Mouse (Mus musculus) thymus, adult 18-20 months (tissue): ENCODE measurements around the gene Glis1.

ENCODE experiments used
- DNase-seq, 2 experiments: peaks; one replicate each; pipeline ENCODE4 v3.0.0; 2022; ENCODE audit warnings: mixed read lengths in 2 of 2

The Glis1 gene

DNA sequence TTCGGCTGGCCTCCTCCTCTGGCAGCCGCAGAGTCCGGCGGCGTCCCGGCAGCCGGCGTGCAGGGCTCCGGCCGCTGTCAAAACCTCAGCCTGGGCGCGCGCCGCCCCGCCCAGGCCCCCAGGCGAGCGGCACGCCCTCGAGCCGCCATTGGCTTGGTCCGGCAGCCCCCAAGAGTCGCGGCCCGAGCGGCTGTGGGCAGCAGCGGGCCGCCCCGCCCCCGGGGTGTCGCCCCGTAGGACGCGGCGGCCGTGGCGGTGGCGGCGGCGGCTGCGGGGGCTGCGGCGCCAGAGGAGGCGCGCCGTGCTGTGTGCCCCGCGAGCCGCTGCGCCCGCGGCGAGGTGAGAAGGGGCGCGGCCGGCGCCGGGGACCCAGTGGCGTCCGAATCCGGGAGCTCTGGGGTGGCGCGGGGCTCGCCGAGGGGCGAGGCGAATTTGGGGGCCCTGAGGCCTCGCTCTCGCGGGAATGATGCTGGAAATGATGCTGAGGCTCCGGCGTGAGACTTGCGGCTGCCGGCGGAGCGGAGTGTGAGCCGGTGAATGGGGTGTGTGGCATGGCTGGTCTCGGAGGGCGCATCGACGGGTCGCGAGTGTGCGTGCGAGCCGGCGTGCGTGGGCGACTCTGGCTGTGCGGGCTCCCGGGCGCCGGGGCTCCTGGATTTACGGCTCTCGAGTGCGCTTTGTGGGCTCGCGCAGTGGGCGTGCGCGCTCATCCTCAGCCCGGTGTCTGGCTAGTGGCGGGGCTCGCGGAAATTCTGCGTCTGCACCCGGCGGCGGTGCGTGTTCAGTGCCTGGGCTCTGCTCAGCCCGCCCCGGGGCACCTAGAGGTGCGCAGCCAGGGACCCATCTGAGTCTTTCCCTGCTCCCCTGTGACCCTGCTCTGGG, at the start of gene Glis1:
Glis1 (plus strand) TSS at position 236 of the 882 bp plus-strand sequence.
- DNase-seq: no peak

DNA sequence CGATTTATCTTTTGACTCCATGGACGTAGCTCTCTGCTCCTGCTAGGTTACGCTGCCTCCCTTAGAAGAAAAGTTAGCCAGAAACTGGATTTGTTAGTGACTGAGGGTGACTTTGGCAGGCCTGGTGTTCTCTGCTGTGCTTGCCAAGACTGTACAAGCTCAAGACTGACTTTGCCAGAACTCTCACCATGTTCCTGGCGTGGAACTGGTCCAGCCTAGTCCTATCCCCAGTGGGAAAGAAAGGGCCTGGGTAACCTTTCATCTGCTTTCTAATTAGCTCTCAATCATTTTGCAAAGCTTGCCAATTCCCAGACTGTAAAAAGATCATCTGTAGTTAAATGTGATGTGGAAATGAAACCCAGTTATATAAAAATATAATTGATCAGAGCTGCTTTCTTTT, 47.4 kb upstream of the Glis1 start:
- DNase-seq: no peak

DNA sequence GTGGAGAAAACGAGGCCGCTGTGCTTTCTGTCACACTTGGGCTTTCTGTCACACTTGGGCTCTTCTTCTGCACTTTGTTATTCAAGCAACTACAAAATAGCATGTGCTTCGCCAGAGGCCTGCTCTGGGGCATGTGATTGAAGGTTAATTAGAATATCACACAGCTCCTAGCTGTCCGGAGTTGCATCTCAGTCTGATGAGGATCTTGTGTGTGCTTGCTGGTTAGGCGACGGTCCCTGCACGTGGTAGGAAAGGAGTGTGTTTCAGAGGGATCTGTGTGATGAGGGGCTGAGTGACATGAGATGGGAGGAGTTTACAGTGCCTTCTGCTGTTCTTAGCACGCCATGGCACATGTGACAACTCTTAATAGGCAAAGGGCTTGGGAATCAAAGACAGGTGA, 46.9 kb upstream of the Glis1 start:
- no peak for DNase-seq

DNA sequence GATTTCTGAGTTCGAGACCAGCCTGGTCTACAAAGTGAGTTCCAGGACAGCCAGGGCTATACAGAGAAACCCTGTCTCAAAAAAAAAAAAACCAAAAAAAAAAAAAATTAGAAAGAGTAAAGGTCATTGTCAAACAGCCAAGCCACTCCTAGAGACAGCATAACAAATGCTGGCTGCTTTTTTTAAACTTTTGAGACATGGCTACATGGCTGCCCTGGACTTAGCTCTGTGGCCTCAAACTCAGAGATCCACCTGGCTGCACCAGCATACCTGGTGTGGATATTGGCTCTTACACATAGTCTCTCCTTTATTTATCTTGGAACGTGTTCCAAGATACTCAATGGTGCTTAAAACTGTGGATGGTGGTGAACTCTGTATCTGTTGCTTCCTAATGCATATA, 46.1 kb upstream of the Glis1 start:
- no peak for DNase-seq

DNA sequence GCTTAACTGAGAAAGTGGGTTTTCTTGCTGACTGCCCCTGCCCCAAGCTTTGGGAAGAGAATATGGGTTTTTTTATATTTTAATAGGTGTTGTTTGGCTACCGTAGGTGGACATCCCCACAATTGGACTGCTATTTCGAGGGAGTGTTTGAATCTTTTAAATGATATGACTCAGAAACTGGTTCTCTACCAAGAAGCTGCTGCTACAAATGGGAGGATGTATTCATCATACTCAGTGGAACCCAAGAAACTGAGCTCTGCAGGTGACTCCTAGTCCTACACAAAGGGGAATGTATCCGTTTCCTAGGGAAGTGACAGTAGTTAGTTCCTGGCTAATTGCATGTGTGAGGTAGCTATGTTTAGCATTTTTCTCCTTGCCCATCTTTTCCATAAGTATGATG, 45.0 kb upstream of the Glis1 start:
- DNase-seq: no peak

DNA sequence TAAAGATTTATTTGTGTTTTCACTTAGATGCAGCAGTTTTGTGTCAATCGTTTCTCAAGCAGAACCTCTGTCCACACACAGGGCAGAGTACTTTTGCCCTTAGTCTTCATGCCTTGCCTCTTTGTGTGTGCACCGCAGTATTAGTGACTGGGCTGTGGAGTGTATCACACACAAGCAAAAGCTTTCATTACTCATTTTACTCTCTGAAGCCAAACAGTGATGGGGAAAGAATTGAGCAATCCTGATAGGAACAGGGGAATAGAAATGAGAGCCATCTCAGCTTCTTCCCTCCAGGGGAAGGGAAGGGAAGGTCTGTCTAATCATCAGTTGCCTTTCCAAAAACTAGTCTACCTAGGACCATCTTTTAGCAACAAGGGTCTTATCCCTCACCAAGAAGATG, 40.6 kb upstream of the Glis1 start:
- no peak for DNase-seq

DNA sequence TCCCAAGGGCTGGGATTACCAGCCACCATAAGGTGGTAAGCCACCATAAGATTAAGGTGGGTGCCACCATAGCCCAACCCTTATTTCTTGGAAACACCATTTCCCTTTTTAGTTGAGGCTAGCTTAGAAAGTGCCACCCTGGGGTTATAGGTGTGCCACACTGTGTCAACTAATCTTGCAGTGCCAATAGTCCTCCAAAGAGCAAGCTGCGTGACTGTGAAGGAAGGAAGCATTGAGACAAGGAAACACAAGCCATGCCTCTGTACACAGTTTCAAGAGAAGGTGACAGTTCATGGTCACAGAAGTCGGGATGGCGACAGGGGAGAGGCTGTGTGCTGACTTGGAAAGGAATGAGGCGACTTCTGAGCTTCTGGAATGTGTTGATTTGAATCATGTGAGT, 14.2 kb upstream of the Glis1 start:
- DNase-seq: no peak

DNA sequence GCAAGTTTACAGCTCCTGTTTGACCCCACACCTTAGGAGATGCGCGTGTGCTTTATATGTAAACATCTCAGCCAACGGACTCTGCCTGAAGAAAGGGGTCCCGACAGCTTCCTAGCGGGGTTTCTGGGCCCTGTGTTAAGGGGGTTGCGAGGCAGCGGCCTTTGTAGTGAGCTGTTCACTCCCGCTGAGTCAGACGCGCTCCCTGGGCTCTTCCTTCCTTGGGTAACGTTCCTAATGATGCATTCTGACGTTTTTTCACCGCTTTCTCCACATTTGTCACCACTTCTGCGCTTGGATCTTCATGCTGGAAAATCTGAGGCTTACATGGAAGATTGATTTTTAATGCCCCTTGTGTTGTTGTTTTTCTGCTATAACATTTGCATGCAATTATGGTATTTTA, 12.7 kb upstream of the Glis1 start:
- DNase-seq: no peak

DNA sequence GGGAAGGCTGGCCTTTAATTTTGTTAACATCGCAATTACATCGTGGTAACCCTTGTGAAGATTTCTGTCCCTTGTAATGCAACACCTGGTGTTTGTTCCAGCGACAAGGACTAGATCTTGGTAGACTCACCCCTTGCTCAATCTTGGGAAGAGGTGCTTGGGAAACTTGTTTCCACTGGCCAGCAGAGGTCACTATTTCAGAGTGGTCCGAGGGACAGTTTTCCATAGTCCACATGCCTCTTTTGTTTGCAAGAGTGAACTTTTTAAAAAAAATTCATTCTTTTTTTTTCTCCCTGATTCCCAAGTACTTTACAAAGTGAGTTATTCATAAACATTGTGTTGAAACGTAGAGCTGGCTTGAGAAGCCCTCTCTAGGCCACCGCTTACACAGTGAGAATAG, 12.2 kb upstream of the Glis1 start:
- DNase-seq: no peak

DNA sequence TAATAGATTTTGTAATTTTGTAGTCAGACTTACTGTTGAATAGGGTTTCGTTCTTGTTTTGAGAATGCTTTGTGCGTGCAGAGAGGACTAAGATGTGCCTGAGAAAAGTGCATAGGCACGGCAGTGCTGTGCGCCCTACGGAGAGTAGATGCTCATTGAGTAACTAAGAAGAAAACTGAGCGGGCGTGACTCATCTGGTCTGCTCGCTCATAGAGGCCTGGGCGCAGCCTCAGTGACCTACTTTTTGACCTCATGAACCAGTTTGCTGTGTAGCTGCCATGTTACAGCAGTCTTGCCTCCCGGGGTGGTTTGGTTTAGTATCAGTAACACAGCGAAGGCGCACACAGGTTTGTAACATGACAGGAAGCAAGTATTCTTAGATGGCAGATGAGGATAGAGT, 8.8 kb upstream of the Glis1 start:
- DNase-seq: no peak

DNA sequence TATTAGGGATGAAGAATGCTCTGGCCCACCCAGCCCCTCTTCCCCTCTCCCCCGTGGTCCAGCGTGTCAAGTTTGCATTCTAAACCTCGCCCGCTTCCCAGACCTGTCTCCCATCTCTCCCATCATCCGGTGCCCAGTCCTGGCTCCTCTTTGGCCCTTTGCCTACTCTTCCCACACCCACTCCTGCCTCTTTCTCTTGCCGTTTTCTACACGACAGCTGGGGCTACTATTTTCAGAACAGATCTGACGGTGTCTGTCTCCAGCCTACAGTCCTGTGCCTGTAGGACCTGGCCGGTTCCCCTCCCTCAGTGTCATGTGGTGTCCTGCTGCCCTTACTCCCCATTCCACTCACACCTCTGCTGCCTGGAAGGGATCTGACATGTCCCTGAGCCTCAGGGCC, 7.8 kb upstream of the Glis1 start:
- no peak for DNase-seq

DNA sequence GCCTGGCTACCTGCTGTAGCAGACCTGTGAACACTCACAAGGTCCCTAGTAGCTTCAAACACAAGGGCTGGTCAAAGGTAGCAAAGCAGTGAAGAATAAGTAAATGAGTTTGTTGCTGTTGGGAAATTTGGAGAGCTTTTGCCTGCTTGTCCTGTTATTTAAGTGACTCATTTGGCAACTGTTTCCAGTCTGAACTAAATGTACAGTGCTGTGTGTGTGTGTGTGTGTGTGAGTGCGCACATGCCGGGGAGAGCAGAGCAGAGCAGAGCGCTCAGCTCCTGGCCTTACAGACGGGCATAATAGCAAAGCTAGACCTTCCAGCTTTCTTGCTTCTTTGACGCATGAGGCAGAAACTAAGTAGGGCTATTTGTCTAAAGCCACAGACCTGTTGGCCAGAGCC, 1.7 kb upstream of the Glis1 start:
- no peak for DNase-seq

DNA sequence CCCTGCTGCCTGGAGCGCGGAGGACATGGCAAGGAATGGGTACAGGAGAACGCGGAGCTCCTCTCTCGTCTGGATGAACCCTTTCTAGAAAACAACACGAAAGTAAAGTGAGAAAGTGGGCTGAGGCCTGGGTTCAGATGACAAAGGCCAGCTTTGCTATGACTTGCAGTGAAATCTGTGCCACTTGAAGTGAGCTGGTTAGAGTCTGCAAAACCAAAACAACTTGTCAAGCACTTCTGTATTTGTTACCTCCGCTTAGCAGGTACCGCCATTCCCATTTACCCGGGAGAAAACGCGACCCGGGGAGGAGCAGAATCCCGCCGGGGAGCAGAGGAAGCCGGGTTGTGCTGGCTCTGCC, 414 bp upstream of the Glis1 start:
- no peak for DNase-seq

DNA sequence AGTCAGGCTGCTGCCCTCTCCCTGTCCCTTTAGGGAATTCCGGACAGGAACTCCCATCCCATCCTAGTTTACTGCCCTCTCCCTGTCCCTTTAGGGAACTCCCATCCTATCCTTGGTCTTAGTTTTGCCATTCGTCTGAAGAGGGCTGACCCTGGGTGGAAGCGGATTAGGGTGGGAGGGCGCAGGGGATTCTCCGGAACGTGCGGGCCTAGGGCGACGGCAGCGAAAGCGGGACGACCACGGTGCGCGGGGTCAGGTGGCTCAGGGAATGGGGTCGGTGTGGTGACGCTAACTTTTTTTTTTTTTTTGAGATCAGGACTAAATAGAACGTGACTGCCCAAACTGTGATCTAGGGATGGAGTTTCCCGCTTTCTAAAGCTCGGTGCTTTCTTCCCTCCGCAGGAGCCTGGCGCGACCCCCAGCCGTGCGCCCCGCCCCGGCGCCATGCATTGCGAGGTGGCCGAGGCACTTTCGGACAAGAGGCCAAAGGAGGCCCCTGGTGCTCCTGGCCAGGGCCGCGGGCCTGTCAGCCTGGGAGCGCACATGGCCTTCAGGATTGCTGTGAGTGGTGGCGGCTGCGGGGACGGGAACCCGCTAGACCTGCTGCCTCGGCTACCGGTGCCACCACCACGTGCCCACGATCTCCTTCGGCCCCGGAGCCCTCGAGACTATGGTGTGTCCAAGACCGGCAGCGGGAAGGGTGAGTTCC, 1.0 kb downstream of the Glis1 start:
- no peak for DNase-seq

DNA sequence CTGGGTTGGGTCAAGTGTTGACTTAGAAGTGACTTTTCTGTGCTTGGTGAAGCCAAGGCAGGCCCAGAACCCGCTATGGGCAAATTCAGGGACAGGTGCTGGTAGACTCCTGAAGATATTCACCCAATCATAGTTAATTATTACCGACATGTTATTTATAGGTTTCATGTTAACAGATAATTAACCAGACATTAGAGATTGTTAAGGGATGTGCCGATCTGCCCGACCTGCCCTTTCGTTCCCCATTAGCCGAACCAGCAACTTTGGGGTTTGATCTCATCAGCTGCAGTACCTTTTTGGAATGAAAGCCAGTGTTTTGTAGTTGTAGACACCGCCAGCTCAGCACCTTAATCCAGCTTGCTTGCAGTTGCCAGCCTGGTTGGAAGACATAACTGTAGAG, 2.1 kb downstream of the Glis1 start:
- DNase-seq: no peak

DNA sequence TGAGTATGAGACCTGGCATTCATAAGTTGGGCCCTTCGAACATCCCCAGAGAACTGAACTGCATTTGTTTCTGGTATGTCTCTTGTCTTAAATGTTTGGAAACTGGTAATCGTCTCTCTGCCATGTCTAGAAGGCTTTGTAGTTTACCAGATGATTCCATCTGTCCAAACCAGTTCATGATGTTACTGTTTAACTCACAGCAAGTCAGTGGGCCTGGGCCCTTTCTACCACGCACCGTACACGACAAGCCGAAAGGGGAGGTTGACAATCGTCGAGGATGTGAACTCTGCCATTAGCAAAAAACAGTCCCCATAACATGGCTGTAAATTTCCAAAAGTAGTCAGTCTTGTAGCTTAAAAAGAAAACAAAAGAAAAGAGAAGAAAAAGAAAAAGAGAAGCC, 4.3 kb downstream of the Glis1 start:
- no peak for DNase-seq

DNA sequence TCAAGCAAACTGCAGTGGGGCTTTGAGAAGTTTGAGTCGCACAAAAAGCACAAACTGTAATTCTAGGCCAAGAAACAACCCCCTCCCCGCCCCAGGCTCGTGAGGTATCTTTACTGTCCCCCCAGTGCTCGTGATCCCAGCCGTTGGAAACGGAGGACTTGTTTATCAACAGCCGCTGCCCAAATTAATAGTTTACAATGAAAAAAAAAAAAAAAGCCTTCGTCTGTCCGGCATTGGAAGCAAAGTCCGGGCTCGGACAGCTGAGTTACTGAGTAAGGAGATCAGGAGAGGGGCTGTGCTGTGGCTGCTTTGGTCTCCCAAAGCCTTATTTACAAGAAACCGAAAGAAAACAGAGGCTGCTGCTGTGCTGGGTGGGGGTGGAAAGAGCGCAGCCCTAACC, 5.9 kb downstream of the Glis1 start:
- DNase-seq: no peak

DNA sequence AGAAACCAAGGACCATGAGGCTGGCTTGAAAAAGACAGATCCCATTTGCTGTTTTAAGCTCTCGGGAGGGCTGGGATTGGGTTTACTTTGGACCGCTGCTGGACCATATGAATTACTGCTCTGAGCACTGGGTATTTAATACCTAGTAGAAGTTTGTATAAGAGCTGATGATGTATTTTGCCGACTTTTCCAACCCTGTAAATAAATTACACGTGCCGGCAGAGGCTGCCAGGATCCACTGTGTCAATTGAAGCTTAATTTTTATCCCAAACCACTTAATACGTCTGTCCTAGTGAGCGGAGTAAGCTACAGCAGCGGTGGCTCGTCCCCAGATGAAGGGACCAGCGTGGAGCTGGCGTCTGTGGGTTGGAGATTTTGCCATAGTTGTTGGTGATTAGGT, 7.9 kb downstream of the Glis1 start:
- no peak for DNase-seq

DNA sequence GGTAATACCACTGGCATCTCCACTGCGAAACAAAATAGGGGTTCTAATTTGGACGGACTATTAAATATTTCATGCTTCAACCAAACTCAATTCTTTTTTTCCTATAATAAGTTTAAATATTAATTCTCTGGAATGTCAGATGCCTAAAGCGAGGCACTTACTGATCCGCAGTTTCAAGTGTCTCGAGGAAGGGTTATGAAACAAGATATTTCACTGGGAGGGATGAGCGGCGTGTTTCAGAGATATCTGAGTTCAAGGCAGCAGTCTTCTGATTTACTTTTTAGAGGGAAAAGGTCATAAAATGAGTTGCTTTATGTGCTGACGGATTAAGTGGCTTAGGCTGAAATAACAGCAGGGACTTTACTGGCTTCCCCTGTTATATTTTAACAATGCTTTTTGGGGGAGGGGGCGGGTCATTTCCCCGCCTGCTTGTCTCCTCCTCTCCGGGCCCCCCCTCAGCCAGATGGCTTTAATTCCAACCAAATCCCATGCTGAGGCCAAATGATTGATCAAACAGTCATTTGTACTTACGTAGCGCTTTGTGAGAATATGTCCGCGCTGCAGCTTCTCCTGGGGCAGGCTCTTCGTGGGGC, 8.6 kb downstream of the Glis1 start:
- no peak for DNase-seq

DNA sequence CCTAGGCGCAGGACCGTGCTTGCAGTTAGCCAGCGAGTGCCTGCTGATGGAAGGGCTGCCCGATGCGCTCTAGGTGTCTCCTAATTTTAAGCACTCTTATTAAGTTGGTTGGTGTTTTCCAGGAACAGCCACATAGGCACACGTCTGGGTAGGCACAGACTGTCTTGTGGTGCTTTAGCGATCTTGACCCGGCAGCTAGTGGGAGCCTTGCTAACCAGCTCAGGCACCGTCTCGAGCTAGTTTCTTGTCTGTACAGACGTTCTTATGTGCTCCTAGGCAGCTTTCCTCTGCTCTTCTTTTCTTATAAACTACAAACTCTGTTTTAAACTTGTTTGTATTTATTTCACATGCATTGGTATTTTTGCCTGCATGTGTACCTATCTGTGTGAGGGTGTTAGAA, 9.2 kb downstream of the Glis1 start:
- DNase-seq: no peak

DNA sequence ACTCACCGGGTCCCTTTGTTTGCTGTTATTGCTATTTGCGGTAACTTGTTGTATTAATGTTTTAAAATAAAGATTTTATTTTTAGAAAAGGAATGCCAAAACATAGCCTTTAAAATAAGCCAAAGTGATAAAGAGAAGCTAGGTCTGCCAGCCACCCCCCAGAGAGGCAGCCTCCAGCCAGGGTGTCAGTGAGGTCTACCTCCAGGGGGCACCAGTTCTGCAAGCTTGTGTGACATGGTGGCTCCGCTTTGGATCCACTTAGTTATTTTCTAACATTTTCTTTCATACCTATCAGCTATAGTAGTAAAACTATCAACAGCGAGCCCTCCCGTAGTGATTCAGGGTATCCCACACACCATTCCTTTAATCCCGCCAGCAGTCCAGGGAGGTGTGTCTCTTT, 14.1 kb downstream of the Glis1 start:
- no peak for DNase-seq

DNA sequence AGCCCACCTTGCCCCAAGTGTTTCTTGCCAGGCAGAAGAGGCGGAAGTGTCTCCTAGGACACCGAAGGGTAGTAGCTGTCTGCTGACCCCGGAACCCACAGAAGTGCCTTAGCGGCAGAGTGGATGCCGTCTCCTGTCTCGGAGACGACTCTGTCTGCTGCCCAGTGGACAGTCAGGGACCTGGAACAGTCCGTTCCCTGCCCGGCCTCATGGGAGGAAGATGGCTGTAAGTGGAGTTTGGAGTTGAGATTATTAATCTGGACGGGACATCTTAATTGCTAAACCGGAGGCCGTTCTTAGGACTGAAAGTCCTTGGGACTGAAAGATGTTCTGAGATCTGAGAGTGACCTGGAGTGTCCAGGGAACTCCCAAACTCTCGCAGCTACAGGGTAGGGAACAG, 15.1 kb downstream of the Glis1 start:
- no peak for DNase-seq

DNA sequence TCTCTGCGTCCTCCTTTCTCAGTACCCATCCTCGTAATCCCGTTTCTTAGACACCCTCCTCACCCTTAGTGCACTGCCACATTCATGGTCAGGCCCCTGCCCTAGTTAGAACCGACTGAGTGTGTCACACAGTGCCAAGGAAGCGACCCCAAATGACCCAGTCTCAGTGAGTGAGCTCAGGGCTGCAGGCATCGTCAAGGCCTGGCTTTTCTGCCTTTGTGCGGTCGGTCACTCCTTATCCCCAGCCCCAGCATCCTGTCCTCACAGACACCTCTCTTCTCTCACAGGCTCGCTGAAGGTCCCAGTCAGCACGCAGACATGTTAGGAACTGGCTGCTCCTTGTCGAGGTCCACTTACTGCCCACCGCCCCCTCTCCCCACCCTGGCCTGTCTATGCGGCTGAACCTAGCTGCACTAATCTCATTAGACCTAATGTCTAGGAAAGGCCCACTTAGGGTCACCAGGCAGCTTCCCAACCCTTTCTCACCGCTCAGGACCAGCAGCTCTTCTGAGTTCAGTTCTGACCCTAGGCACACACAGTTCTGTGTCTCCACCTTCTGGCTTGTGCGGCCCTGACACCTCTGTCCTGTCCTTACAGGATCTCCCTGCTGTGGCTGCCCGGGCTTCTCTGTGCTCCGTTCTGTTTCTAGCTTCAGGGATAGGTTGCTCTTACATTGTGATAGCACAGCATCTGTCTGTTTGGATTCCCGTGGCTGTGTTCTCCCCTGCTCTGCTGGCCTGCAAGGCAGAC, 18.1 kb downstream of the Glis1 start:
- DNase-seq: no peak
